Mouse (Mus musculus) 3134 (cell line): ENCODE data around the gene Hapln3.

Experiments
- DNase-seq: peaks from one replicate; pipeline ENCODE4 v3.0.0-alpha.2; 2011; ENCODE audit warnings: low spot score; ENCODE audit not compliant: insufficient read length; ENCODE audit errors: extremely low read depth

Gene Hapln3

GRCm38 (mm10) chr7:79080572-79081399 lies 50.0 kb downstream of the Hapln3 start:
- peak; percentile 23 for DNase-seq

GRCm38 (mm10) chr7:79079212-79079611 lies 51.6 kb downstream of the Hapln3 start:
- DNase-seq, result no peak

- DNase-seq, result no peak
Measured at GRCm38 (mm10) chr7:79068231-79068630, 62.6 kb downstream of the Hapln3 start.

- no peak for DNase-seq
Measured at GRCm38 (mm10) chr7:79067466-79067865, 63.4 kb downstream of the Hapln3 start.
